Mouse (Mus musculus) myocyte (in vitro differentiated cells): Measurements from ENCODE around the gene Uba7. TPM values are rescaled to one million over a fixed set of nuclear protein-coding genes. Genes with fewer than 3 reads are reported as not detected.

ENCODE experiments used
- H3K27me3 ChIP-seq: one replicate; pipeline ENCODE4 v1.6.1; 2011; ENCODE audit not compliant: control insufficient read depth, insufficient read depth, insufficient read length
- H3K36me3 ChIP-seq: one replicate; pipeline ENCODE4 v1.6.1; 2011; ENCODE audit not compliant: control insufficient read depth, insufficient read depth
- H3K4me2 ChIP-seq: one replicate; pipeline ENCODE4 v1.6.1; 2011; ENCODE audit warnings: low read depth, control low read depth
- H3K4me3 ChIP-seq: one replicate; pipeline ENCODE4 v1.5.1; 2011; ENCODE audit warnings: mild to moderate bottlenecking, control low read depth, moderate library complexity
- H3K79me2 ChIP-seq: one replicate; pipeline ENCODE4 v1.6.1; 2011; ENCODE audit not compliant: control insufficient read depth, insufficient read depth
- H3ac ChIP-seq: one replicate; pipeline ENCODE4 v1.6.1; 2011; ENCODE audit not compliant: control insufficient read depth, insufficient read length
- CEBPB ChIP-seq: IDR thresholded peaks from 2 replicates; pipeline ENCODE4 v1.6.1; 2011; ENCODE audit warnings: mild to moderate bottlenecking, moderate library complexity; ENCODE audit not compliant: poor library complexity, insufficient read depth, severe bottlenecking
- E2F4 ChIP-seq: IDR thresholded peaks from one replicate; pipeline ENCODE4 v1.6.1; 2011; ENCODE audit warnings: mild to moderate bottlenecking, control low read depth, moderate library complexity; ENCODE audit not compliant: insufficient read depth
- MAX ChIP-seq: IDR thresholded peaks from one replicate; pipeline ENCODE4 v1.6.1; 2011; ENCODE audit warnings: low read depth, mild to moderate bottlenecking, control low read depth
- MYOD1 ChIP-seq, 3 experiments: IDR thresholded peaks; one replicate each; pipeline ENCODE4 v1.6.1; 2011; ENCODE audit warnings: control low read depth in 2 of 3, low read depth in 2 of 3, mild to moderate bottlenecking in 2 of 3, moderate library complexity in 1 of 3; ENCODE audit not compliant: insufficient read length in 2 of 3, control insufficient read depth in 1 of 3
- MYOG ChIP-seq, 3 experiments: IDR thresholded peaks; one replicate each; pipeline ENCODE4 v1.6.1; 2011; ENCODE audit warnings: control low read depth in 2 of 3, low read depth in 2 of 3, mild to moderate bottlenecking in 2 of 3; ENCODE audit not compliant: insufficient read length in 2 of 3, control insufficient read depth in 1 of 3, insufficient read depth in 1 of 3
- POLR2A ChIP-seq: IDR thresholded peaks from one replicate; pipeline ENCODE4 v1.6.1; 2011; ENCODE audit warnings: low read depth, mild to moderate bottlenecking, control low read depth, moderate library complexity; ENCODE audit not compliant: insufficient read length
- POLR2AphosphoS2 ChIP-seq: IDR thresholded peaks from one replicate; pipeline ENCODE4 v1.6.1; 2011; ENCODE audit warnings: low read depth, control low read depth; ENCODE audit not compliant: insufficient read length
- REST ChIP-seq: IDR thresholded peaks from one replicate; pipeline ENCODE4 v1.6.1; 2011; ENCODE audit warnings: mild to moderate bottlenecking, control low read depth, moderate library complexity; ENCODE audit not compliant: insufficient read depth, insufficient read length
- SRF ChIP-seq: IDR thresholded peaks from one replicate; pipeline ENCODE4 v1.6.1; 2011; ENCODE audit warnings: low read depth; ENCODE audit not compliant: control insufficient read depth, insufficient read length
- TCF12 ChIP-seq: IDR thresholded peaks from one replicate; pipeline ENCODE4 v1.6.1; 2011; ENCODE audit warnings: mild to moderate bottlenecking, control low read depth; ENCODE audit not compliant: poor library complexity, insufficient read depth, severe bottlenecking
- TCF3 ChIP-seq: IDR thresholded peaks from one replicate; pipeline ENCODE4 v1.6.1; 2011; ENCODE audit warnings: low read depth, control low read depth; ENCODE audit not compliant: insufficient read length
- USF1 ChIP-seq: IDR thresholded peaks from one replicate; pipeline ENCODE4 v1.6.1; 2011; ENCODE audit warnings: low read depth, mild to moderate bottlenecking, control low read depth, moderate library complexity
- polyA plus RNA-seq: library from polyadenylated mRNA; unstranded; fragments of >200 nt; fragmentation: generic; extraction: Trizol; gene quantifications from one replicate; pipeline ENCODE4 v1.2.1, GENCODE M21; 2012; ENCODE audit warnings: missing spikeins

The Uba7 gene
- polyA plus RNA-seq, 1 experiment, result 1.2 TPM

GRCm38 (mm10) chr9:107974491-107975171, 674 bp upstream of the Uba7 start:
- no peak for TF ChIP-seq CEBPB
- TF ChIP-seq MYOG (IDR thresholded peaks at IDR 0.05; ENCODE audit: control insufficient read depth in 1 of 3, insufficient read depth in 1 of 3, insufficient read length in 2 of 3, low read depth in 2 of 3), result no peak
- TF ChIP-seq POLR2A, result no peak
- no peak for TF ChIP-seq SRF
- no peak for TF ChIP-seq TCF3
- TF ChIP-seq MYOD1 (IDR thresholded peaks at IDR 0.05; ENCODE audit: control insufficient read depth in 1 of 3, insufficient read length in 2 of 3, low read depth in 2 of 3), result no peak
- TF ChIP-seq USF1, result no peak
- TF ChIP-seq POLR2AphosphoS2, result no peak
- Histone ChIP-seq H3K4me3 (no peak overlapping the region), H3K4me2 (peak overlapping the region; percentile 67), H3K36me3 (no peaks in the 10 kb centered on the region), H3K79me2 (no peaks in the 10 kb centered on the region), H3ac (no peak overlapping the region), H3K27me3 (no peaks in the 10 kb centered on the region)

GRCm38 (mm10) chr9:107978815-107979214, 3.5 kb downstream of the Uba7 start:
- no peak overlapping the region for H3K4me3 ChIP-seq
- TF ChIP-seq CEBPB, result no peak
- no peaks in the 10 kb centered on the region for H3K79me2 ChIP-seq
- no peak overlapping the region for H3ac ChIP-seq
- no peaks in the 10 kb centered on the region for H3K27me3 ChIP-seq
- H3K4me2 ChIP-seq, result no peak overlapping the region
- H3K36me3 ChIP-seq, result no peaks in the 10 kb centered on the region

DNA sequence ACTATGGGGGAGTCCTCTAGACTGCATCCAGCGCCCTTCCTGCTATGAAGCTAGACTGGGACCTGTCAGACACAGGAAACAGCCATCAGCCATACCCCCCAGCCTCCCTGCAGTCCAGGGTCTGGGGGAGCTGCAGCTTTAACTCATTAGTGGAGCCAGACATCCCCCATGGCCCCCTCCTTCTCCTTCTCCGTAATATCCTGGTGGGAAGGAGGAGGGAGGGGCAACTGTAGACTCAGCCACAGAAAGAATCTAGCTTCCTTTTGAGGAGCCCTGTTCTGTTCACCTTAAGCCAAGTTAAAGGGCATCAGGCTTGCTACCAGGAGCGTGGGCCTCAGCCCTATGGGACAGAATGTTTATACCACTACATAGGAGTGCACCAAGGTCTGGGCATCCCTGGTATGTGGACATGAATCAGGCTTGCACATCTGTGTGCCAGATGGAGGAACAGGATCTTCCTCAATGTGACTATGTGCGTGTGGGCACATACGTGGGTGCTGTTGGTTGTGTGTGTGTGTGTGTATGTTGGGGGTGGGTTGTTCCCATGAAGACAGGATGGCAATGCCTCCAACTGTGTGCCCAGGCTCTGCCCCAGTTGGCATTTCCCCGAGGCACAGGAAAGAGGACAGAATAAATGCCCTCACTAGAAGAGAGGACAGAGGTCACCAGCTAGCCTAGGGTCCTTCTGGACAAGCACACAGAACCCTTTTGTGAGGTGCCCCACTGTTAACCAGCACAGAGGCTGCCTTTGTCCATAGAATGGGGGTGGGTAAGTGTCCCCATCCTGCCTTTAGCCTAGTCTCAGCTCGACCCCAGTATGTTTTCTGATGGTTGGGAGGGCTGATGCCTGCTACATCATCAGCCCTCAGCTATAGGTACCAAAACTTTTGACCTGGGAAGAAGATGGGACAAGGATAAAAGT, 6.6 kb downstream of the Uba7 start:
- Histone ChIP-seq H3K4me2 (no peak overlapping the region), H3ac (no peak overlapping the region), H3K36me3 (no peaks in the 10 kb centered on the region), H3K27me3 (no peaks in the 10 kb centered on the region), H3K4me3 (no peak overlapping the region), H3K79me2 (no peaks in the 10 kb centered on the region)
- no peak for TF ChIP-seq TCF12
- TF ChIP-seq TCF3, result no peak
- TF ChIP-seq MYOG (IDR thresholded peaks at IDR 0.05; ENCODE audit: control insufficient read depth in 1 of 3, insufficient read depth in 1 of 3, insufficient read length in 2 of 3, low read depth in 2 of 3), result no peak
- no peak for TF ChIP-seq POLR2A
- TF ChIP-seq POLR2AphosphoS2, result no peak
- TF ChIP-seq REST, result no peak
- TF ChIP-seq CEBPB, result no peak
- TF ChIP-seq E2F4, result no peak
- TF ChIP-seq MYOD1 (IDR thresholded peaks at IDR 0.05; ENCODE audit: control insufficient read depth in 1 of 3, insufficient read length in 2 of 3, low read depth in 2 of 3), result no peak
- TF ChIP-seq MAX, result no peak
- no peak for TF ChIP-seq SRF
- no peak for TF ChIP-seq USF1

- Histone ChIP-seq H3K27me3 (no peaks in the 10 kb centered on the region), H3K79me2 (no peaks in the 10 kb centered on the region), H3K36me3 (no peaks in the 10 kb centered on the region), H3ac (no peak within 1 kb of the TSS), H3K4me3 (no peak within 1 kb of the TSS), H3K4me2 (no peak within 1 kb of the TSS)
- TF ChIP-seq E2F4 (no peak), CEBPB (no peak), MAX (no peak), MYOD1 (IDR thresholded peaks at IDR 0.05; ENCODE audit: control insufficient read depth in 1 of 3, insufficient read length in 2 of 3, low read depth in 2 of 3) (no peak), USF1 (no peak), TCF3 (no peak), REST (no peak), POLR2A (no peak), MYOG (IDR thresholded peaks at IDR 0.05; ENCODE audit: control insufficient read depth in 1 of 3, insufficient read depth in 1 of 3, insufficient read length in 2 of 3, low read depth in 2 of 3) (no peak), SRF (no peak), TCF12 (no peak)
Observed at GRCm38 (mm10) chr9:107982681-107983346, 7.5 kb downstream of the Uba7 start, which contains the start of gene Gm20661. TSS of gene Gm20661 (plus strand) at chr9:107983058.
